Mouse (Mus musculus) stomach, postnatal 0 days (tissue): Measurements from ENCODE around the gene Snai1. TPM values are rescaled to one million over a fixed set of nuclear protein-coding genes. Genes with fewer than 3 reads are reported as not detected.
A peak's percentile ranks its signal among the peaks of the same experiment; 100 is the strongest.

ENCODE experiments used
- ATAC-seq: fragments of 200-750 bp; cut with Nextera tagmentation; 2 replicates; pipeline ENCODE4 v1.8.0; 2017; ENCODE audit not compliant: low FRiP score, low TSS enrichment
- DNase-seq: peaks from one replicate; pipeline ENCODE4 v3.0.0-alpha.2; 2016; ENCODE audit warnings: low spot score
- H3K27ac ChIP-seq: fragments of 300-500 bp; sonication (generic); replicated peaks from 2 replicates; pipeline ENCODE4 v1.5.1; 2014; ENCODE audit warnings: mild to moderate bottlenecking, control low read depth
- H3K27me3 ChIP-seq: fragments of 300-500 bp; sonication (generic); 2 replicates; pipeline ENCODE4 v1.6.1; 2014; ENCODE audit warnings: low read length; ENCODE audit not compliant: control insufficient read depth, insufficient read depth
- H3K36me3 ChIP-seq: fragments of 300-500 bp; sonication (generic); 2 replicates; pipeline ENCODE4 v1.6.1; 2014; ENCODE audit warnings: low read length, mixed read lengths; ENCODE audit not compliant: control insufficient read depth, insufficient read depth
- H3K4me1 ChIP-seq: fragments of 300-500 bp; sonication (generic); replicated peaks from 2 replicates; pipeline ENCODE4 v1.6.1; 2014; ENCODE audit warnings: antibody characterized with exemption; ENCODE audit not compliant: control insufficient read depth, insufficient read depth
- H3K4me2 ChIP-seq: fragments of 300-500 bp; sonication (generic); replicated peaks from 2 replicates; pipeline ENCODE4 v1.6.1; 2014; ENCODE audit warnings: low read depth, mild to moderate bottlenecking, control low read depth, moderate library complexity
- H3K4me3 ChIP-seq: fragments of 300-500 bp; sonication (generic); 2 replicates; pipeline ENCODE4 v1.5.1; 2014; ENCODE audit warnings: low read depth, low read length, control low read depth
- H3K9ac ChIP-seq: fragments of 300-500 bp; sonication (generic); 2 replicates; pipeline ENCODE4 v1.6.1; 2014; ENCODE audit warnings: mild to moderate bottlenecking, low read length, control low read depth, mixed read lengths
- H3K9me3 ChIP-seq: fragments of 300-500 bp; sonication (generic); 2 replicates; pipeline ENCODE4 v1.6.1; 2016; ENCODE audit warnings: low read length; ENCODE audit not compliant: control insufficient read depth
- CTCF ChIP-seq: IDR thresholded peaks from 2 replicates; pipeline ENCODE4 v1.5.1; 2016; ENCODE audit warnings: antibody characterized with exemption, low read depth, mild to moderate bottlenecking, moderate library complexity
- EP300 ChIP-seq: optimal IDR thresholded peaks from 2 replicates; pipeline ENCODE3; 2016; ENCODE audit warnings: antibody characterized with exemption
- WGBS: fragments of 180-500 bp; shearing (Covaris S2); extraction: QIAGEN DNeasy Blood & Tissue Kit; methylation state at CpG from one replicate; pipeline ENCODE4 v1.1.7; 2014; 5-methylcytosine and 5-hydroxymethylcytosine counted together
- polyA plus RNA-seq: library from polyadenylated mRNA; unstranded; fragments of >200 nt; fragmentation: Nextera tagmentation; extraction: Ambion mirVana; gene quantifications from 2 replicates; pipeline ENCODE4 v1.2.1, GENCODE M21; 2015

Snai1 gene
- polyA plus RNA-seq, 1 experiment from 2014 or later, result 8.3 TPM

DNA sequence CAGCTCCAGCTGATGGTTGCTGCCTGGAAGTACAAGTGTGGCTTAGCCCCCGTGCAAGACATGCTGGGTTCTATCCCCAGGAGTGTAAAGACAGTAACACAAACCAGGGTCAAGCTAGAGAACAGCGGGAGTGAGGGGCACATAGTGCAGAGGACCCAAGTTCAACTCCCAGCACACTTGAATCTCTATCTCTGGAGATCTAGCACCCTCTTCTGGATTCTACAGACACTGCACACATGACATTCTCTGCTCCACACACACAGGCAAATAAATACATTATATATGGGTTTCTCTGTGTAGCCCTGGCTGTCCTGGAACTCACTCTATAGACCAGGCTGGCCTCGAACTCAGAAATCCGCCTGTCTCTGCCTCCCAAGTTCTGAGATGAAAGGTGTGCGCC is 25.0 kb upstream of the Snai1 start:
- Histone ChIP-seq H3K4me2 (no peak overlapping the region), H3K27me3 (no peaks in the 10 kb centered on the region), H3K36me3 (peaks cover 39% of the 10 kb centered on the region), H3K4me3 (no peak overlapping the region), H3K27ac (no peak overlapping the region), H3K9me3 (no peaks in the 10 kb centered on the region), H3K9ac (no peak overlapping the region), H3K4me1 (no peaks in the 10 kb centered on the region)
- ATAC-seq (no peak), DNase-seq (no peak)
- no peak for TF ChIP-seq EP300
- TF ChIP-seq CTCF, result peak; percentile 60
- 95% methylated on average over 5 of the region's 5 CpGs for WGBS

DNA sequence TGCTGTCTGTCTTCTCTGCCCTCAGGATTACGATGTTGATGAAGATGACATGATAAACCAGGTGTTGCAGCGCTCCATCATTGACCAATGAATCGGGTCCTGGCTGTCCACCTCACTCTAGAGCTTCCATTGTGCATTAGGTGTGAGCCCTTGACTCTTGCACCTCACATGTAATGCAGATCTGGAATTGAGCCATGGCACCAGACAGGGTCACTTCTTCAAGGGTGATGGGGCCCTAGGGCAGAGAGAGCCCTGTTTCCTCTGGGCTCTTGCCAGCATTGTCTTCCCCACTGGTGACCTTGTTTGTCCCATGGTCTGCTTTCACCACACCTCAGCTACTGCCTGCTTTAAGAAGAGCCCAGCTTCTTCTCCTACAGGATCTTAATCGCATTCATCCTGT is 23.4 kb upstream of the Snai1 start:
- Histone ChIP-seq H3K36me3 (peaks cover 39% of the 10 kb centered on the region), H3K9me3 (no peaks in the 10 kb centered on the region), H3K27me3 (no peaks in the 10 kb centered on the region), H3K4me2 (no peak overlapping the region), H3K9ac (no peak overlapping the region), H3K4me1 (no peaks in the 10 kb centered on the region), H3K4me3 (no peak overlapping the region), H3K27ac (no peak overlapping the region)
- ATAC-seq, result no peak
- TF ChIP-seq EP300 (no peak), CTCF (no peak)
- DNase-seq, result no peak
- WGBS, result 96% methylated on average over 4 of the region's 4 CpGs

DNA sequence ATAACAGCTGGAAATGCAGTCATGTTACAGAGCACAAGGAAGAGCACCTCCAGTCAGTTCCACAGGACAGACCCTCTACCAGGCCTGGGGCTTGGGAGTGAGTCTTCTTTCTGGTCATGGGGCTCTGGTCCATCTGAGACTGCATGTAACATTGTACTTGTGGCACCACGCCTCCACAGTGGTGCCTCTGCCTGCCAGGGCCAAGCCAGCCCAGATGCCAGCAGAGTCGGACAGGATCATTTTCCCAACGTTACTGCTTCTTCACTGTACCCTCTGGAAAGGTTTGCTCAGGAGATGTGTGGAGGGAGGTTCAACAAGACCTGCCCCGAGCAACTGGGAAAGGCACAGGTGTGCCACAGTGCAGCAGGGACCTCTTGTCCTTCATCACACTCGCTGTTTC is 22.3 kb upstream of the Snai1 start:
- no peak overlapping the region for H3K4me2 ChIP-seq
- TF ChIP-seq CTCF (no peak), EP300 (no peak)
- no peak overlapping the region for H3K9ac ChIP-seq
- ATAC-seq, result no peak
- peaks cover 36% of the 10 kb centered on the region for H3K36me3 ChIP-seq
- WGBS, result 91% methylated on average over 5 of the region's 5 CpGs
- DNase-seq, result no peak
- no peak overlapping the region for H3K27ac ChIP-seq
- H3K4me1 ChIP-seq, result no peaks in the 10 kb centered on the region
- no peak overlapping the region for H3K4me3 ChIP-seq
- H3K27me3 ChIP-seq, result no peaks in the 10 kb centered on the region
- no peaks in the 10 kb centered on the region for H3K9me3 ChIP-seq

DNA sequence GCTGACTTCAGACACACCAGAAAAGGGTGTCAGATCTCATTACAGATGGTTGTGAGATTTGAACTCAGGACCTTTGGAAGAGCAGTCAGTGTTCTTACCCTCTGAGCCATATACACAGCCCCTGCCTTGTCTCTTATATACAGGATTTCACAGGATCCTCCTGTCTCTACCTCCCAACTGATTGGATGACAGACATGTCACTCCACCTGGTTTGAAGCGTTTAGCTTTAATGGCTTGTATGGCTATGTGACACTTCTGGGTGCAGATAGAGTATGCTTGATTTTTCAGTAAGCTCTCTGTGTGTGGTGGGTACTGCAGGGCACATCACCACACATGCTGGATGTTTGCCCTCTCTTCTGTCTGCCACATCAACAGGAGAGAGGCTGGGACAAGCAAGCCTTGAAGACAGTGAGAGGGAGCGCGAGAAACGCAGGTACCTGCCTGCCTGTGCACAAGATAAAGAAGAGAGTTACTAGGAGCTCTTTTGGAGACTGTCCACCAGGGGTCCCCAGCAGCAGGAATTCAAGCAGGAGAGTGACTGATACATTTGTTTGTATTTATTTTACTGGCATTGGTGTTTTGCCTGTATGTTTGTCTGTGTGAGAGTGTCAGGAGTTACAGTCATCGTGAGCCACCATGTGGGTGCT is 18.3 kb upstream of the Snai1 start:
- WGBS, result 78% methylated on average over 5 of the region's 5 CpGs
- H3K9me3 ChIP-seq, result no peaks in the 10 kb centered on the region
- H3K4me3 ChIP-seq, result no peak overlapping the region
- no peaks in the 10 kb centered on the region for H3K4me1 ChIP-seq
- no peak for DNase-seq
- no peak overlapping the region for H3K27ac ChIP-seq
- H3K36me3 ChIP-seq, result peaks cover 10% of the 10 kb centered on the region
- ATAC-seq, result no peak
- H3K9ac ChIP-seq, result no peak overlapping the region
- H3K4me2 ChIP-seq, result no peak overlapping the region
- TF ChIP-seq CTCF (peak; percentile 59), EP300 (no peak)
- no peaks in the 10 kb centered on the region for H3K27me3 ChIP-seq

DNA sequence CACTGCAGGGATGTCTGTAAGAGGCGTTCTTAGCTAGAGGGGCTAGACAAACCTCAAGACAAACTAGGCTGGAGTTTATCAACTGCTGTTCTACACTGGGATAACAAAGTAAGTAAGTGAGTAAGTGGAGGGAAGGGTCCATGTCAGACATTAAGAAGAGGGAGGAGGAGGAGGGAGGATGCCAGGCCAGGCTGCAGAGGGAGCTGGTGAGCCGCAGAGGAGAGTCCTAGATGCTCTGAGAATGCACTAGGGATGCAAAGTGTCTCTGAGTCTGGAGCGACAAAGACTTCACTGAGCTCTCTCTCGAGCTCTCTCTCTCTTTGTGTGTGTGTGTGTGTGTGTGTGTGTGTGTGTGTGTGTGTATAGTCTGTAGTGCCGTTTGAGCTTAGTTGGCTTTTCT is 9.7 kb upstream of the Snai1 start:
- DNase-seq, result peak; percentile 41

DNA sequence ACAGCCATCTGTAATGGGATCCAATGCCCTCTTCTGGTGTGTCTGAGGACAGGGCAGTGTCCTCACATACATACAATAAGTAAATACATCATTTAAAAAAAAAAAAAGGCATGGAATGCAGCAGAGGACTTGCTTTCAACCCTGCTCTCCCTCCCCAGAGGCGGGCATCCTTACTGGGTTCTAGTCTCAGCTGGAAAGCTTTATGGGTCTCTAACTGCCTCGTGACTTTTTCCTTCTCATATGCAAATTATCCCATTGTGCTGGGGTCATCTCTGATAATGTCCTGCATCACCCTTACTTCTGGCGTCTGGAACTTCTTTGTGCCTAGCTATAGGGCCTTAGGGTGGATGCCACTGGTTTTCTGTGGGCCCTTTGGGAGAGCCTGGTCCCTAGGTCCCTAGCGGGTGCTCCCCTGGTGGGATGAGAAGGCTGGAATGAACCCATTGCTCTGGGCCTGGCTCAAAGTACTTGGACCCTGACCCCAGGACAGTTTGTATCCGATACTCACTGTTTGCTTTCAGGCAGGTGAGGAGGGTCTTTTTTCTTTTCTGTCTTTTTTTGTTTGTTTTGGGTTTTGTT is 8.0 kb upstream of the Snai1 start:
- no peaks in the 10 kb centered on the region for H3K4me1 ChIP-seq
- H3K9me3 ChIP-seq, result no peaks in the 10 kb centered on the region
- no peaks in the 10 kb centered on the region for H3K36me3 ChIP-seq
- no peak overlapping the region for H3K9ac ChIP-seq
- ATAC-seq, result no peak
- no peak for TF ChIP-seq EP300
- no peak for TF ChIP-seq CTCF
- H3K27ac ChIP-seq, result no peak overlapping the region
- H3K4me3 ChIP-seq, result no peak overlapping the region
- no peaks in the 10 kb centered on the region for H3K27me3 ChIP-seq
- H3K4me2 ChIP-seq, result no peak overlapping the region
- no peak for DNase-seq
- WGBS, result 53% methylated on average over 5 of the region's 5 CpGs

More for the DNA sequence above, 9.7 kb upstream of the Snai1 start:
- Histone ChIP-seq H3K4me1 (no peaks in the 10 kb centered on the region), H3K4me2 (no peak overlapping the region), H3K27ac (no peak overlapping the region), H3K4me3 (no peak overlapping the region), H3K27me3 (no peaks in the 10 kb centered on the region), H3K36me3 (no peaks in the 10 kb centered on the region), H3K9ac (no peak overlapping the region), H3K9me3 (no peaks in the 10 kb centered on the region)
- WGBS, result 17% methylated on average over 5 of the region's 5 CpGs
- ATAC-seq, result no peak
- TF ChIP-seq CTCF (peak; percentile 69), EP300 (no peak)
